Mouse (Mus musculus): ENCODE data around the gene Trim46.

GRCm38 (mm10) chr3:89282291-89282643, 36.2 kb upstream of the Trim46 start:
- no peak for TF ChIP-seq MAFK (IDR thresholded peaks at IDR 0.05; ENCODE audit: insufficient read depth, low read depth, low read length)
- TF ChIP-seq ZNF384 (IDR thresholded peaks at IDR 0.05; ENCODE audit: low read depth, low read length), result no peak
- TF ChIP-seq ZC3H11A (IDR thresholded peaks at IDR 0.05; ENCODE audit: borderline replicate concordance, low read depth, low read length), result no peak
- TF ChIP-seq HCFC1 (IDR thresholded peaks at IDR 0.05; ENCODE audit: borderline replicate concordance, insufficient read depth, low read length), result no peak

Data from ES-E14 (cell line).